Mouse (Mus musculus) midbrain, postnatal 0 days (tissue): ENCODE measurements at regions not wholly inside any gene's neighbourhood (a gene's known extent, or its start where the extent isn't known, plus 50 kb on each side); places are given as distances from the start of the nearest gene placed in this dataset.
"Not testable (repeated sequence)": the region's sequence is repeated elsewhere in the genome, so short reads cannot be mapped to it uniquely, and the experiment has no call there.

Experiments
- ATAC-seq: fragments of 200-750 bp; cut with Nextera tagmentation; 2 replicates; pipeline ENCODE4 v1.8.0; 2017; ENCODE audit warnings: moderate number of reproducible peaks, mild to moderate bottlenecking, moderate TSS enrichment, moderate library complexity; ENCODE audit not compliant: low FRiP score
- DNase-seq: peaks from one replicate; pipeline ENCODE4 v3.0.0-alpha.2; 2015; ENCODE audit warnings: low spot score
- H3K27ac ChIP-seq: fragments of 300-500 bp; sonication (generic); 2 replicates; pipeline ENCODE4 v1.5.1; 2014; ENCODE audit warnings: low read depth, mild to moderate bottlenecking, low read length, mixed read lengths
- H3K27me3 ChIP-seq: fragments of 300-500 bp; sonication (generic); 2 replicates; pipeline ENCODE4 v1.6.1; 2014; ENCODE audit warnings: low read length, control low read depth, mixed read lengths; ENCODE audit not compliant: insufficient read depth
- H3K36me3 ChIP-seq: fragments of 300-500 bp; sonication (generic); 2 replicates; pipeline ENCODE4 v1.6.1; 2014; ENCODE audit warnings: low read length, control low read depth, mixed read lengths; ENCODE audit not compliant: insufficient read depth
- H3K4me1 ChIP-seq: fragments of 300-500 bp; sonication (generic); 2 replicates; pipeline ENCODE4 v1.6.1; 2014; ENCODE audit warnings: mild to moderate bottlenecking, control low read depth, antibody characterized with exemption, low read length, mixed read lengths; ENCODE audit not compliant: insufficient read depth
- H3K4me2 ChIP-seq: fragments of 300-500 bp; sonication (generic); 2 replicates; pipeline ENCODE4 v1.6.1; 2014; ENCODE audit warnings: low read depth, mild to moderate bottlenecking, low read length, mixed read lengths; ENCODE audit not compliant: poor library complexity, severe bottlenecking
- H3K4me3 ChIP-seq: fragments of 300-500 bp; sonication (generic); 2 replicates; pipeline ENCODE4 v1.5.1; 2014; ENCODE audit warnings: low read depth, mild to moderate bottlenecking, low read length, moderate library complexity
- H3K9ac ChIP-seq: fragments of 300-500 bp; sonication (generic); replicated peaks from 2 replicates; pipeline ENCODE4 v1.6.1; 2014; ENCODE audit warnings: mild to moderate bottlenecking, low read length, moderate library complexity, mixed read lengths; ENCODE audit not compliant: poor library complexity, severe bottlenecking
- H3K9me3 ChIP-seq: fragments of 300-500 bp; sonication (generic); 2 replicates; pipeline ENCODE4 v1.6.1; 2016; ENCODE audit warnings: low read length, control low read depth
- CTCF ChIP-seq: IDR thresholded peaks from 2 replicates; pipeline ENCODE4 v1.5.1; 2016; ENCODE audit warnings: antibody characterized with exemption, mild to moderate bottlenecking
- WGBS: fragments of 180-500 bp; shearing (Covaris S2); extraction: QIAGEN DNeasy Blood & Tissue Kit; methylation state at CpG from one replicate; pipeline ENCODE4 v1.1.7; 2014; 5-methylcytosine and 5-hydroxymethylcytosine counted together

DNA sequence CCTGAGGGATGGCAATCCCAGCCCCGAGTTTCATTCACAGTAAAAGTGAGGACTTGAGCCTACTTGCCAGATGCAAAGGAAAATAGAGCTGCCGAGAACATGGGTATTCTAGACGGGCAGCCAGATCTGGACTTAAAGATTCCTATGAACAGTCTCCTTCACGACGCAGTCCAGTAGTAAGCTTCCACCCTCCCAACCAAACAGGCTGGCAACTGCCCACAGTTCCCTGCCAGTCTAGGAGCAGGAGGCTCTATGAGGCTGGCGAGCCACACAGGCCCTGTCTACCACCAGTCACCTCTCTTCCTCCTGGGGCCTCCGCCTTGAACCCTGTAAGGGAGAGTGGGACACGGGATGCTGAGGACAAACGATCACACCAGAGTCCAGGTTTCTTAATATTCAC lies 153.5 kb upstream of the Snrpn start:
- ATAC-seq = no peak
- 87% methylated on average over 9 of the region's 9 CpGs for WGBS
- Histone ChIP-seq H3K27ac (no peak overlapping the region), H3K27me3 (no peaks in the 10 kb centered on the region), H3K36me3 (no peaks in the 10 kb centered on the region), H3K4me3 (no peak overlapping the region), H3K4me2 (no peak overlapping the region), H3K9ac (no peak overlapping the region), H3K4me1 (no peaks in the 10 kb centered on the region), H3K9me3 (no peaks in the 10 kb centered on the region)
- DNase-seq = no peak
- TF ChIP-seq CTCF = no peak

DNA sequence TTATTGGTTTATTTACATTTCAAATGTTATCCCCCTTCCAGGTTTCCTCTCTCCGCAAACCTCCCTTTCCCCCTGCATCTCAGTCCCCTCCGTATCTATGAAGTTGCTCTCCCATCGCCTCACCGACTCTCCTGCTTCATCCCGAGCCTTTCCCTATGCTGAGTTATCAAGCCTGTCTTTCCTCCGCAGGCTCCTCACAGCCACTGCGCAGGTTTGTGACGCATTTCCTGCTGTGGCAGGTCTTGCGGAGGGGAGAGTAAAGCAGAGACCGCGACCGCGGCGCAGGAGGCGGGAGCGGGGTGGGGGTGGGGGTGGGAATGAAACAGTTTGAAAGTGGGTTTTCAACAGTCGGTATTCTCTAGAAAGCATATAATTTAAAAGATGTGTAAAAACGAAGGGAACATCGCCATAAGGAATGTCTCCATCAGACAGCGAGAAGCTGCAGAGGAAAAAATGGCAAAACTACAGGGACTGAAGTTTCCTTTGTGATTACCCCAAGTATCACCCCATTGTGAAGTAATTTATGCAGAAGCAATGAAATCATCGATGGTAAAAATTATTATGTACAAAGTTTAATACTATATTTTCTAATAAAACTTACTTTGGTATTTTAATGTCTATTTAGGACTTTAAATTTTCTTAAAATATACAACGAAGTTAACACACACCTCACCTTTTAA lies 104.3 kb upstream of the Snrpn start:
- H3K9me3 ChIP-seq, H3K9ac ChIP-seq, H3K4me1 ChIP-seq, H3K27me3 ChIP-seq, H3K36me3 ChIP-seq, H3K27ac ChIP-seq: not testable (repeated sequence)
- H3K4me2 ChIP-seq = peak overlapping the region; percentile 24; the same call in 1 of the 2 replicates
- ATAC-seq (peak; percentile 95), DNase-seq (peak; percentile 75)
- 23% methylated on average over 22 of the region's 22 CpGs for WGBS
- peak overlapping the region; percentile 28 for H3K4me3 ChIP-seq

DNA sequence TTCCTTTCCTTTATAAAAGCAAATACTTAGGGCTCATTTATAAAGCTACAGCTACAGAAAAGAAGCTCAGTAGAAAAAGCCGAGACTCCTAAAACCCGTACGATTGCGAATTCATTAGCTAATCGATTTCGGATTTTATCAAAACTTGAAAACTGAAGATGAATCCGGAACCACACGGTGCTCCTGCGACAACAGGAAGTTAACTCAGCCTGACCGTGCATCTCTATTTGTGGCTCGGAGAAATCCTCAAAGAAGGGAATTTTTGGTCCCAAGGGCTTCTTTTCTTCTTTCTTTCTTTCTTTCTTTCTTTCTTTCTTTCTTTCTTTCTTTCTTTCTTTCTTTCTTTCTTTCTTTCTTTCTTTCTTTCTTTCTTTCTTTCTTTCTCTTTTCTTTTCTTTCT lies 103.7 kb upstream of the Snrpn start:
- not testable (repeated sequence) for H3K27ac ChIP-seq, H3K9ac ChIP-seq, H3K36me3 ChIP-seq, H3K4me1 ChIP-seq, H3K27me3 ChIP-seq, H3K9me3 ChIP-seq
- DNase-seq = peak; percentile 67
- peak overlapping the region; percentile 22 for H3K4me2 ChIP-seq
- WGBS = 41% methylated on average over 11 of the region's 11 CpGs
- peak overlapping the region; percentile 38 for H3K4me3 ChIP-seq
- ATAC-seq = 0 out of 2 replicates have a peak, but pooled peaks have one; percentile 69

DNA sequence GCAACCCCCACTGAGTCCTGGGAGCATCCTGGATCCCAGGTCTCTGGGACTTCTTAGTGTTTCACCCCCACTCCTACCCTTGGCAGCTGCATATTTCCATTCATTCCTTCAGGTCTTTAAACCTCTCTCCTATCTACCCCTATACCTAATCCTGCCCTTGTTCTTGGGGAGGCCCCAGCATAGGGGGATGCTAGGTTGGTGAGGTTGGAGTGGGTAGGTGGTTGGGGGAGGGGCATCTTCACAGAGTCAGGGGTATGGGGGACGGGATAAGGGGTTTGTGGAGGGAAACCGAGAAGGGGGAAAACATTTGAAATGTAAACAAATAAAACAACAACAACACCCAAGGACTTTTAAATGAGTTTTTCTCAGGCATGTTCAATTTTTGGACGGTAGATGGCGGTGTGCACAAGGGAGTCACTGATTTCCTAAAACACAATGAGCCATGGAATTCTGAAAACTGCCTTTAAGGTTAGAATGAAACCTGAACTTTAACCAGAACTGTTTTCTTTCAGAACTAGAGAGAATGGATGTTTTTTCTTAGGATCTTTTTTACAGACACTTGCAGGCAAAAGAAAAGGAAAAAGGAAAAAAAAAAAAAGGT lies 98.7 kb upstream of the Snrpn start:
- 14% methylated on average over 4 of the region's 4 CpGs for WGBS
- TF ChIP-seq CTCF = peak; percentile 64
- not testable (repeated sequence) for H3K4me3 ChIP-seq, H3K4me1 ChIP-seq, H3K4me2 ChIP-seq, H3K9me3 ChIP-seq, H3K27me3 ChIP-seq, H3K9ac ChIP-seq, ATAC-seq, DNase-seq, H3K27ac ChIP-seq, H3K36me3 ChIP-seq

DNA sequence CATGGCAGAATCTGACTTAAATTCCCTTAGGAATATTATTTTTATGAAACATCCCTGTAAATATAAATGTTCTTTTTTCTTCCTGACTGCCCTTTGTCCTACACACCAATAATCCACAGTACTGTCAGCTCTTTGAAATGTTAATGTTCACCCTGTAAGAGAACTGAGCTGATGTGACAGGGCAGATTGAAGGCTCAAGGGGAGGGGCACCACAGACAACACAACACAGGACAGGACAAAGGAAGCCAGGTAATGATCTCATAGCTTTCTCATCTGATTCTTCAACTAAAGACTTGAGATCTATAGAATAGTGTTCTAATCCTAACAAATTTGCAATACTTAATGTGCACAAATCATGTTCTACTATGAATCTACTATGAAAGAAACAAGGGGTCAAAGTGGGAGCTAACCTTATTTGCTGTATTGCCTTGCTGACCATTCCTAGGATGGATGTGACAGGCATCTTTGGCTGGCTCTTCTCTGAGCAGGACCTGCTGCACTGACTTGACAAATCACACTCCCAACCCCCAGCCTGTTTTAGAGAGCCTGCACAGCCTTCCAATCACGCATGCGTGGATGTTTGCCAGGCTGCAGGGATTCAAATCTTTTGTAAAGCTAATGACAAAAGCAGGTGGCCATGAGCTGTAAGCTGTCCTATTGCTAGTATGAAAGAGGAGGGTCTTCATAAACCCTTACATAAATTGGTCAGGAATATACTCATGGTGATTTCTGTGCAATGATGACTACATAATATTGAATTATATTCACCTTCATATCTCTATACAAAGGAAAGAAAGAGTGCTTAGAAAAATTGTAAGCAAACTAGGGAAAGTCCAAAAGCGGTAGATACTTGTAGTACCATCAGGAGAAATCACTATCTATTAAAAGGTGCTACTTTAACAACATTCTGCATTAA lies 76.6 kb upstream of the Snrpn start:
- H3K9ac ChIP-seq, DNase-seq, H3K36me3 ChIP-seq, ATAC-seq, H3K4me1 ChIP-seq, H3K27ac ChIP-seq, H3K27me3 ChIP-seq, H3K9me3 ChIP-seq, H3K4me3 ChIP-seq: not testable (repeated sequence)
- WGBS = 50% methylated on average over 3 of the region's 3 CpGs
- 0 out of 2 replicates have a peak overlapping the region, but pooled peaks have one; percentile 9 for H3K4me2 ChIP-seq
